Mouse (Mus musculus) E14TG2a.4 (cell line): ENCODE results near the gene Kcnj12.

Experiments
- CTCF ChIP-seq: conservative IDR thresholded peaks from 2 replicates; pipeline ENCODE4 v1.5.1; 2014; ENCODE audit warnings: low read length
- NANOG ChIP-seq: IDR thresholded peaks from 2 replicates; pipeline ENCODE4 v1.6.1; 2014; ENCODE audit warnings: borderline replicate concordance, low read length, mixed read lengths

DNA sequence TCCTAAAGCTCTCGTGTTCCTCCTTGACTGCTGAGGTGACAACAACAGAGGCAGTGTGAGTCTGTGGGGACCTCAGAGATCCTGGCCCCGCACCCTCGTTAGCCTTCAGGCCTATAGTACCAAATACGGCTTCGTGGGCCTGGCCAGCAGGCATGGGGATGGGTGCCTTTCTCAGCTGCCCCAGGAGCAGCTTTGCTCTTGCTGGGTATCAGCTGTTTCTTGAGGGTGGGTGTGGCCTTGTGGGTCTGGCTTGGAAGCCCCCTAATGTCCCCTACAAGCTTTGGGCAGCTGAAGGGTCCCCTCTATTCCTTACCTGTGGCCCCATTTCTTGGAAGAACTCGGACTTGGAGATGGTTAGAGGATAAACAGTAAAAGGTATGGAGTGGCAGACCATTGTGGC is 4.0 kb downstream of the Kcnj12 start:
- TF ChIP-seq CTCF (no peak), NANOG (no peak)
